Mouse (Mus musculus) heart, embryonic 12.5 days (tissue): ENCODE measurements around the gene Plk2. TPM values are rescaled to one million over a fixed set of nuclear protein-coding genes. Genes with fewer than 3 reads are reported as not detected.
A peak's percentile ranks its signal among the peaks of the same experiment; 100 is the strongest.

Source experiments
- ATAC-seq: fragments of 200-750 bp; cut with Nextera tagmentation; 2 replicates; pipeline ENCODE4 v1.8.0; 2017; ENCODE audit warnings: moderate TSS enrichment, moderate library complexity; ENCODE audit not compliant: insufficient number of reproducible peaks, low FRiP score
- H3K27ac ChIP-seq: fragments of 300-500 bp; sonication (generic); 2 replicates; pipeline ENCODE4 v1.5.1; 2016; ENCODE audit warnings: mild to moderate bottlenecking, moderate library complexity; ENCODE audit not compliant: poor library complexity, severe bottlenecking
- H3K27me3 ChIP-seq: fragments of 300-500 bp; sonication (generic); replicated peaks from 2 replicates; pipeline ENCODE4 v1.6.1; 2016; ENCODE audit warnings: mild to moderate bottlenecking, moderate library complexity
- H3K36me3 ChIP-seq: fragments of 300-500 bp; sonication (generic); 2 replicates; pipeline ENCODE4 v1.6.1; 2016; ENCODE audit warnings: mild to moderate bottlenecking, moderate library complexity
- H3K4me1 ChIP-seq: fragments of 300-500 bp; sonication (generic); replicated peaks from 2 replicates; pipeline ENCODE4 v1.6.1; 2016; ENCODE audit warnings: mild to moderate bottlenecking
- H3K4me2 ChIP-seq: fragments of 300-500 bp; sonication (generic); 2 replicates; pipeline ENCODE4 v1.6.1; 2016; ENCODE audit warnings: mild to moderate bottlenecking, moderate library complexity
- H3K4me3 ChIP-seq: fragments of 300-500 bp; sonication (generic); 2 replicates; pipeline ENCODE4 v1.5.1; 2016; ENCODE audit warnings: mild to moderate bottlenecking
- H3K9ac ChIP-seq: fragments of 300-500 bp; sonication (generic); 2 replicates; pipeline ENCODE4 v1.6.1; 2016; ENCODE audit warnings: mild to moderate bottlenecking, moderate library complexity
- H3K9me3 ChIP-seq: fragments of 300-500 bp; sonication (generic); replicated peaks from 2 replicates; pipeline ENCODE4 v1.6.1; 2016; ENCODE audit warnings: mild to moderate bottlenecking, moderate library complexity
- WGBS: fragments of 180-500 bp; shearing (Covaris S2); methylation state at CpG from one replicate; pipeline ENCODE4 v1.1.7; 2016; 5-methylcytosine and 5-hydroxymethylcytosine counted together
- polyA plus RNA-seq: library from polyadenylated mRNA; unstranded; fragments of >200 nt; fragmentation: Nextera tagmentation; extraction: Ambion mirVana; gene quantifications from 2 replicates; pipeline ENCODE4 v1.2.1, GENCODE M21; 2016

Gene Plk2
- polyA plus RNA-seq, 1 experiment from 2014 or later, result 171 TPM

GRCm38 (mm10) chr13:110444894-110445293 lies 50.0 kb downstream of the Plk2 start:
- Histone ChIP-seq H3K4me3 (no peak overlapping the region), H3K36me3 (no peaks in the 10 kb centered on the region), H3K9me3 (no peaks in the 10 kb centered on the region), H3K27me3 (no peaks in the 10 kb centered on the region), H3K9ac (no peak overlapping the region), H3K4me2 (peak overlapping the region; percentile 17; the same call in 1 of the 2 replicates), H3K4me1 (peaks cover 34% of the 10 kb centered on the region), H3K27ac (peak overlapping the region; percentile 42)
- no peak for ATAC-seq
- WGBS, result 35% methylated on average over 3 of the region's 3 CpGs

- no peak overlapping the region for H3K9ac ChIP-seq
- no peaks in the 10 kb centered on the region for H3K27me3 ChIP-seq
- no peak for ATAC-seq
- no peak overlapping the region for H3K4me3 ChIP-seq
- no peak overlapping the region for H3K27ac ChIP-seq
- H3K4me1 ChIP-seq, result peaks cover 36% of the 10 kb centered on the region
- H3K36me3 ChIP-seq, result no peaks in the 10 kb centered on the region
- H3K9me3 ChIP-seq, result no peaks in the 10 kb centered on the region
- WGBS, result 66% methylated on average over 6 of the region's 6 CpGs
- no peak overlapping the region for H3K4me2 ChIP-seq
Measured at GRCm38 (mm10) chr13:110446434-110446833, 51.6 kb downstream of the Plk2 start.

GRCm38 (mm10) chr13:110450056-110450455 lies 55.2 kb downstream of the Plk2 start:
- Histone ChIP-seq H3K27me3 (no peaks in the 10 kb centered on the region), H3K36me3 (no peaks in the 10 kb centered on the region), H3K4me3 (no peak overlapping the region), H3K9me3 (no peaks in the 10 kb centered on the region), H3K4me2 (no peak overlapping the region), H3K27ac (no peak overlapping the region), H3K4me1 (peaks cover 19% of the 10 kb centered on the region), H3K9ac (no peak overlapping the region)
- WGBS, result 26% methylated on average over 4 of the region's 4 CpGs
- ATAC-seq, result no peak

Other genes starting within 250 kb of the Plk2 start
- 0.08 and 0.29 TPM in 2 replicates for gene Rab3c, start 114.0 kb upstream of the Plk2 start, polyA plus RNA-seq
- 0.15 TPM in 1 of 2 replicates, not detected in the other for gene Gapt, start 37.8 kb upstream of the Plk2 start, polyA plus RNA-seq